Mouse (Mus musculus) liver, postnatal 0 days (tissue): Measurements from ENCODE around the gene Mmachc.

Experiments
- CTCF ChIP-seq: sonication (generic); IDR thresholded peaks from 2 replicates; pipeline ENCODE4 v1.5.1; 2016; ENCODE audit warnings: antibody characterized with exemption, low read depth
- EP300 ChIP-seq: IDR thresholded peaks from 2 replicates; pipeline ENCODE4 v1.6.1; 2016; ENCODE audit warnings: antibody characterized with exemption, low read depth, mild to moderate bottlenecking

GRCm38 (mm10) chr4:116672785-116673184, 35.4 kb downstream of the Mmachc start:
- peak; percentile 85; the same call in 1 of the 2 replicates for TF ChIP-seq EP300
- TF ChIP-seq CTCF: peak; percentile 15; the same call in 1 of the 2 replicates
